Mouse (Mus musculus) bone marrow, adult 2 months (tissue): ENCODE data around the gene Dnajc5.

Experiments
- CTCF ChIP-seq: fragments of 200-500 bp; IDR thresholded peaks from 2 replicates; pipeline ENCODE4 v1.5.1; 2011; ENCODE audit warnings: low read length, control low read depth; ENCODE audit not compliant: control insufficient read depth, insufficient read depth
- POLR2A ChIP-seq: fragments of 200-500 bp; IDR thresholded peaks from 2 replicates; pipeline ENCODE4 v1.6.1; 2011; ENCODE audit warnings: low read depth, mild to moderate bottlenecking, control low read depth, low read length, borderline replicate concordance; ENCODE audit not compliant: control insufficient read depth

DNA sequence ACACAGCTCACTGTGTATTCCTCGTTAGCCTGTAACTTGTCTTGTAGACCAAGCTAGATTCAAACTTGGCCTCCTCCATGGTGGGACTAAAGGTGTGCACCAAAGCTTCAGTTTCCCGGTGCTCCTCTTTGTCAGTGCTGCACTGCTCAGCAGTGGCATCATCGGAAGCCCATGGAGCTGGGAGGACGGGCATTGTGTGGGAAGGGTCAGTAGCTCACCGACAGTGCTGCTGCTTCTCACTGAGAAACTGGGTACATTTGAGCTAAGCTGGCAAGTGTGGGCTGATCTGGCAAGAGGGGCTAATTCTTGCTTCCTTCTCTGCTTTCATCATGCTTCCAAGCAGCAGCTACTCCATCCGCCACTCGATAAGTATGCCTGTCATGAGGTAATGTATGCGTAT lies 9.1 kb upstream of the Dnajc5 start:
- no peak for TF ChIP-seq CTCF
- TF ChIP-seq POLR2A, result no peak
